Mouse (Mus musculus) liver, embryonic 15.5 days (tissue): Measurements from ENCODE around the gene Kcnk4. TPM values are rescaled to one million over a fixed set of nuclear protein-coding genes. Genes with fewer than 3 reads are reported as not detected.
A peak's percentile ranks its signal among the peaks of the same experiment; 100 is the strongest.

Experiments
- ATAC-seq: fragments of 200-750 bp; cut with Nextera tagmentation; 2 replicates; pipeline ENCODE4 v1.8.0; 2017; ENCODE audit warnings: moderate number of reproducible peaks, mild to moderate bottlenecking, moderate library complexity; ENCODE audit not compliant: insufficient read depth
- H3K27ac ChIP-seq: fragments of 300-500 bp; sonication (generic); replicated peaks from 2 replicates; pipeline ENCODE4 v1.5.1; 2015; ENCODE audit warnings: mild to moderate bottlenecking, inconsistent platforms
- H3K27me3 ChIP-seq: fragments of 300-500 bp; sonication (generic); 2 replicates; pipeline ENCODE4 v1.6.1; 2015; ENCODE audit warnings: mild to moderate bottlenecking, inconsistent platforms
- H3K36me3 ChIP-seq: fragments of 300-500 bp; sonication (generic); replicated peaks from 2 replicates; pipeline ENCODE4 v1.6.1; 2015; ENCODE audit warnings: moderate library complexity, mild to moderate bottlenecking, inconsistent platforms
- H3K4me1 ChIP-seq: fragments of 300-500 bp; sonication (generic); replicated peaks from 2 replicates; pipeline ENCODE4 v1.6.1; 2015; ENCODE audit warnings: inconsistent platforms
- H3K4me2 ChIP-seq: fragments of 300-500 bp; sonication (generic); 2 replicates; pipeline ENCODE4 v1.6.1; 2015; ENCODE audit warnings: moderate library complexity, mild to moderate bottlenecking, inconsistent platforms
- H3K4me3 ChIP-seq: fragments of 300-500 bp; sonication (generic); replicated peaks from 2 replicates; pipeline ENCODE4 v1.5.1; 2015; ENCODE audit warnings: mild to moderate bottlenecking, inconsistent platforms
- H3K9ac ChIP-seq: fragments of 300-500 bp; sonication (generic); 2 replicates; pipeline ENCODE4 v1.6.1; 2015; ENCODE audit warnings: moderate library complexity, mild to moderate bottlenecking, inconsistent platforms
- H3K9me3 ChIP-seq: fragments of 300-500 bp; sonication (generic); replicated peaks from 2 replicates; pipeline ENCODE4 v1.6.1; 2016; ENCODE audit warnings: inconsistent platforms
- WGBS: fragments of 180-500 bp; shearing (Covaris S2); methylation state at CpG from one replicate; pipeline ENCODE4 v1.1.7; 2015; ENCODE audit warnings: mixed read lengths; ENCODE audit not compliant: insufficient replicate concordance; 5-methylcytosine and 5-hydroxymethylcytosine counted together
- polyA plus RNA-seq: library from polyadenylated mRNA; unstranded; fragments of >200 nt; fragmentation: Nextera tagmentation; extraction: Ambion mirVana; gene quantifications from 2 replicates; pipeline ENCODE4 v1.2.1, GENCODE M21; 2015

Kcnk4 gene
- polyA plus RNA-seq, 1 experiment from 2014 or later, result 0.08 TPM

DNA sequence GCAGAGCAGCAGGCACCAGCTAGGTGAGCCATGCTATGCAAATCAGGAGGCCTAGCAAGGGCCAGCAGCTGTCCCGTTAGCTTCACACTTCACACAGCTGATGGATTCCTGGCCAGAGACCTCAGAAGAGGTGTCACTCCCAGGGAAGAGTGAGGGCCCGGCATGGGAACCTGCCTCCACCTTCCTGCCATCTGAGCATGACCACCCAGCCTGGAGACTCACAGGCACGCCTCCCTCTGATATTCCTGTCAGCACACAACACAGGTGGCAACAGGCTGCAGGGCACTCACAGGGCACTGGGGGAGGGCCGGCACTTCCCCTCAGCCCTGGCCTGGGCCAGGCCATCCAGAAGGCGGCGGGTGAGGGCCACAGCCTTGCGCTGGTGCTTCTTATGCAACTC is 21.1 kb upstream of the Kcnk4 start:
- Histone ChIP-seq H3K4me1 (peaks cover 35% of the 10 kb centered on the region), H3K4me3 (no peak overlapping the region), H3K9ac (no peak overlapping the region), H3K36me3 (peaks cover 33% of the 10 kb centered on the region), H3K9me3 (no peaks in the 10 kb centered on the region), H3K4me2 (no peak overlapping the region), H3K27ac (no peak overlapping the region), H3K27me3 (no peaks in the 10 kb centered on the region)
- WGBS, result 67% methylated on average over 7 of the region's 7 CpGs
- no peak for ATAC-seq

DNA sequence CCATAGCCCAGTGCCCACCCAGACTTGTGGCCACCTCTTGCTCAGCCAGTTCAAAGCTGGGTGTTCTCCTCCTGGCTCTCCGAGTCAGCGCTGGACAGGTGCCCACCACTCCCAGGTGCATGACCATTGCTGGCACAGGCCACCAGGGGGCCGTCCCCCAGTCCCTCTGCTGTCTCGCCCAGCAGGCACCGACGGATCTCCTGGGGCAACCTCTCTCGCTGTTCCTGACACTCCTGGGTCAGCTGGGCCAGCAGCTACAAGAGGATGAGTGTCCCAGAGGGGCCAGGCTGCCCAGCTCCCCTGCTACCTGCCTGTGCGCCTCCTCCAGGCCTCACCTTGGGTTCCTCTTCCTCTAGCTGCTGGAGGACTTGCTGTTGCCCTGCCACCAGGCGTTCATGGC is 19.7 kb upstream of the Kcnk4 start:
- H3K36me3 ChIP-seq, result peaks cover 33% of the 10 kb centered on the region
- H3K4me2 ChIP-seq, result no peak overlapping the region
- no peaks in the 10 kb centered on the region for H3K27me3 ChIP-seq
- WGBS, result 69% methylated on average over 9 of the region's 9 CpGs
- no peak overlapping the region for H3K27ac ChIP-seq
- H3K4me3 ChIP-seq, result no peak overlapping the region
- H3K9me3 ChIP-seq, result no peaks in the 10 kb centered on the region
- H3K4me1 ChIP-seq, result peaks cover 49% of the 10 kb centered on the region
- no peak overlapping the region for H3K9ac ChIP-seq
- ATAC-seq, result no peak

DNA sequence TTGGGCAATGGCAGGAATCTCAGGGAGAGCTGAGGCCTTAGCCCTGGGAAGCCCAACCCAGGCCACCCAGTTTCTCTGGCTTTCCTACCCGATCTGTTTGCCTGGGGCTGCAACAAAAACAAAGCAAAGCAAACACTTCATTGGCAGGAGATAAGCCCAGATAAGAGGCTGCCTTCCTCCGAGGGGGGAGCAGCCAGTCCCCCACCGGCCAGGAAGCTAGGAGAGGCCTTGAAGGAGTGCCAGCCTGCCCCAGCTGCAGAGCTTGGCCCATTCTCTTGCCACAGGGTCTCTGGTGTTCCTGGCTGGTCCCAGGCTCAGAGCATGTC is 18.4 kb upstream of the Kcnk4 start:
- H3K4me2 ChIP-seq, result peak overlapping the region; percentile 98
- no peaks in the 10 kb centered on the region for H3K27me3 ChIP-seq
- H3K9me3 ChIP-seq, result no peaks in the 10 kb centered on the region
- peak overlapping the region; percentile 91 for H3K27ac ChIP-seq
- peak overlapping the region; percentile 73; the same call in 1 of the 2 replicates for H3K9ac ChIP-seq
- peaks cover 55% of the 10 kb centered on the region for H3K4me1 ChIP-seq
- H3K4me3 ChIP-seq, result peak overlapping the region; percentile 79
- H3K36me3 ChIP-seq, result peaks cover 24% of the 10 kb centered on the region
- 3% methylated on average over 3 of the region's 3 CpGs for WGBS
- no peak for ATAC-seq

DNA sequence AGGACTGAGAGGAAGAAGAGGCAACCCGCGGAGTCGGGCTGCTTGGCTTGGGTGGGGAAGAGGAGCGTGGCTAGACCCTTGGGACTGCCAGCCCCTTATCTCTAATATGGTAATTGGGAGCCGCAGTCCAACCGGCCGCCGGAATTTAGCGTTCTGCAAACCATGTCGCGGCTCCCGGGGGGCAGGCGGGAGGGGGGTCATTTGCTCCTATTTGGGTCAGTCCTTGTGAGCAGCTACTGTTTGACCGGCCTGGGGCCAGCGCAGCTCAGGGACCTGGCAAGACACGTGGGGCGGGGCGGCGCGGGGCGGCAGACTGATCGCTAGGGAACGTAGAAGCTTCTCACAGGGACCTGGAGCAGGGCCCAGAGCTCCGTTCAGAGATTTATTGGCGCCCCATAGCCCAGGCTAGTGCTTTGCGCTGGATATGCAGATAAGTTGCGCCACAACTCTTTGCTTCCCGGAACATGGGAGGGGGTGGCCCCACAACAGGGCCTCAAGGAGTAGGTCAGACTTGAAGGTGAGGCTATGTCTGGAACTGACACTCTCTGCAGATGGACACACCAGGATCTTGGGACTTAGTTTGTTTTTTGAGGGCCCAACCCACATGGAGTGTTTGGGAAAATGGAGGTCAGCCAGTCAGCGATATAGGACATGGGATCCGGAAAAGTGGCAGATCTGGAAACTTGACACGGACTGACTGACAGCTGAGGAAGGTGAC is 17.8 kb upstream of the Kcnk4 start:
- H3K36me3 ChIP-seq, result peaks cover 19% of the 10 kb centered on the region
- peak overlapping the region; percentile 98 for H3K4me2 ChIP-seq
- peaks cover 56% of the 10 kb centered on the region for H3K4me1 ChIP-seq
- peak overlapping the region; percentile 91 for H3K27ac ChIP-seq
- peak; percentile 31 for ATAC-seq
- H3K9ac ChIP-seq, result peak overlapping the region; percentile 73
- WGBS, result 1% methylated on average over 31 of the region's 31 CpGs
- no peaks in the 10 kb centered on the region for H3K27me3 ChIP-seq
- no peaks in the 10 kb centered on the region for H3K9me3 ChIP-seq
- peak overlapping the region; percentile 79 for H3K4me3 ChIP-seq

DNA sequence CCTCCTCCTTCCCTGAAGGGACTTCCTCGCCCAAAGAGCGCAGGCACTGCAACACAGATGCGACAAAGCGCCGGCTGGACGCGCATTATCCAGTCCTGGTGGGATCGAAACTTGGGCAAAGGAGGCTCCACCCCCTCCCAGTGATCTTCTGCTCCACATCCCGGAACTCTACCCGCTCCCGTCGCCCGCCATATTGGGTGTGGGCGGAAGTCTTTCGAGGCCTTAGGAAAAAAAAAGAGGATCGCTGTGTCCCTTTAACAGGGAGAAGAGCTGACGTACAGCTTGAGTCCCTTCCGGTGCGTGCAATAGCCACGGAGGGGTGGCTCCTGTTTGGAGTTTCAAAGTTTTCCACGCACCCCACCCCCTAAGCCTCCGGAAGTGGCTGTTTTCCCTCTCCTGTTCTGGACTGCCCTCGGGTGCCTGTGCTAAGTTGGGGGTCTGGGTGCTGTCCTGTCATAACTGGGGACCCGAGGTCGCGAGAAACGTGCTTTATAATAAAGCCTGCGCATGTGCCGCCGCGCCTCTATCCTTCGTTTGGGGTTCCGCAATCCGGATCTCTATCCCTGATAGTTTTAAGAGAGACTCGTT is 17.2 kb upstream of the Kcnk4 start:
- Histone ChIP-seq H3K36me3 (peaks cover 17% of the 10 kb centered on the region), H3K4me1 (peaks cover 57% of the 10 kb centered on the region), H3K27ac (peak overlapping the region; percentile 91), H3K27me3 (no peaks in the 10 kb centered on the region), H3K9ac (peak overlapping the region; percentile 73), H3K4me3 (peak overlapping the region; percentile 79), H3K9me3 (no peaks in the 10 kb centered on the region), H3K4me2 (peak overlapping the region; percentile 98)
- under 1% methylated on average over 35 of the region's 35 CpGs for WGBS
- peak; percentile 70 for ATAC-seq

DNA sequence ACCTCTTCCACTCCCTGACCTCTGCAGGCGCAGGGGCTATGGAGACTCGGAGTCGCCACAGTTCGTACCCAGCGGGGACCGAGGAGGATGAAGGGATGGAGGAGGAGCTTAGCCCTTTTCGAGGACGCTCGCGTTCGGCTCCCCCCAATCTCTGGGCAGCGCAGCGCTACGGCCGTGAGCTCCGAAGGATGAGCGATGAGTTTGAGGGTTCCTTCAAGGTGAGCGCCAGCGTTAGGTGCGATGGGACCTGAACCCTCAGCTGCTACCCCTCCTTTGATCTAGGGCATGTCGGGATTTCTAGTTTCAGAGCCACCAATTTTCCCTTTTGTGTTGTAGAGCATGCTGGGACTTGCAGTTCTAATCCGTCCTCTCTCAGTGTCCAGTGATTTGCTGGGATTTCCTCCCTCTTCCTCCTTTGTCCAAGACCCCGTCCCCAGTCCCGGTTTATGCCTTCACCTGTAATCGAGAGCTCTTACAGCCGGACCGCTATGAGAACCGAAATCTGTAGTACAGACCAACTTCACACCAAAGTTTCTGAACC is 16.4 kb upstream of the Kcnk4 start:
- Histone ChIP-seq H3K4me3 (peak overlapping the region; percentile 79), H3K27ac (peak overlapping the region; percentile 91), H3K27me3 (no peaks in the 10 kb centered on the region), H3K4me2 (peak overlapping the region; percentile 98), H3K36me3 (peaks cover 14% of the 10 kb centered on the region), H3K9ac (peak overlapping the region; percentile 73), H3K9me3 (no peaks in the 10 kb centered on the region), H3K4me1 (peaks cover 57% of the 10 kb centered on the region)
- under 1% methylated on average over 28 of the region's 28 CpGs for WGBS
- peak; percentile 16 for ATAC-seq

DNA sequence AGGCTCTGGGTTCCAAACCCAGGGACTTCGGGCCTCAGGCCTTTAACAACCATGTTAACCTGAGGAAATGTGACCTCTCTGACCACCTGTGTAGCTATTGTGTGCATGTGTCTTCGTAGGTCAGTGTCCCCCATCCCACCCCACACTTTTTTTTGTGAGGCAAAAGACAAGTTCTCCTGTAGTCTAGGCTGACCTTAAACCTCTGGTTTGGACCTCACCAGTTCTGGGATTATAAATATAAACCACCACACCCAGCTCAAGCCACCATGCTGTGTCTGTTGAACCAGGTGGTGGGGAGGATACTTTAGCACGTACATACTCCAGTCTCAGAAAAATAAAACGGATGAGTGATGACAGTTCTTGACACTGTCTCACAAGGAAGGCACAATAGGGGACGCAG is 15.6 kb upstream of the Kcnk4 start:
- H3K27me3 ChIP-seq, result no peaks in the 10 kb centered on the region
- H3K9me3 ChIP-seq, result no peaks in the 10 kb centered on the region
- peaks cover 7% of the 10 kb centered on the region; the same call in 1 of the 2 replicates for H3K36me3 ChIP-seq
- no peak overlapping the region for H3K9ac ChIP-seq
- H3K4me1 ChIP-seq, result peaks cover 57% of the 10 kb centered on the region
- no peak for ATAC-seq
- H3K4me3 ChIP-seq, result no peak overlapping the region
- 52% methylated on average over 5 of the region's 5 CpGs for WGBS
- H3K27ac ChIP-seq, result no peak overlapping the region
- H3K4me2 ChIP-seq, result peak overlapping the region; percentile 98

DNA sequence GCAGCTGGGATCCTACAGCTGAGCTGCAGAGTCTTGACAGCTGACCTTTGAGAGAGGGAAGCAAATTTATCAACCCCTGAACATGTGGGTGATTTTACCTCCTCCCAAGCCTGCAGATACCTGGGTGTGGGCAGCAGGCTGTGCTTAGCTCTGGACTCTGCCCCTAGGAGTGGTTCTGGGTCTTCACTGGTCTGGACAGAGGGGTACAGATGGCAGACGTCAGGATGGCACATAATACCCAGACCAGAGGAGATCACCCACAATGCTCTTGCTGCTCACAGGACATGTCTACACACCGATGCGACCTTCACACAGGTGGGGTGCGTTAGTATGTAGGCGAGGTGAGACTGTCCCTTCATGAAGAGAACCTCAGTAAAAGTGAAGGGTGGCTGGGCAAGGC is 15.2 kb upstream of the Kcnk4 start:
- 80% methylated on average over 5 of the region's 5 CpGs for WGBS
- Histone ChIP-seq H3K9ac (no peak overlapping the region), H3K27me3 (no peaks in the 10 kb centered on the region), H3K4me2 (no peak overlapping the region; the same call in 1 of the 2 replicates), H3K4me1 (peaks cover 57% of the 10 kb centered on the region), H3K36me3 (peaks cover 3% of the 10 kb centered on the region; the same call in 1 of the 2 replicates), H3K4me3 (no peak overlapping the region), H3K27ac (no peak overlapping the region), H3K9me3 (no peaks in the 10 kb centered on the region)
- no peak for ATAC-seq

DNA sequence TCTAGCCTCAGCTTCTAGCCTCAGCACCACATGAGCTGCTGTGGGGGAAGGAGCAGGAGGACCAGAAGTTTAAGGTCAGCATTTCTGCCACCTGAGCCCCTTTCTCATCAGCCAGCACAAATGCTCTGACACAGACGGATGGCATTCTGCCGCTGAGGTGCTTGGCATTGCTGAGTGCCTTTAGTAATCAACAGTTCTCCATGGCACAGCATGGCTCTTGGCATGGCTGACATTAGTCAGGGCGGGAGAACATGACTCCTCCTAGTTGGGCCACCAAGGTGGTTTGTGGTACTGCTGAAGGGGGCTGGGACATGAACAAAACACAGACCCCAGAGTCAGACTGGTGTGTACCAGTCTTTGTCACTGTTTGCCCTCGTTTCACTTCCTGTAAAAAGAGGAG is 13.9 kb upstream of the Kcnk4 start:
- no peaks in the 10 kb centered on the region for H3K9me3 ChIP-seq
- no peaks in the 10 kb centered on the region for H3K36me3 ChIP-seq
- no peaks in the 10 kb centered on the region for H3K27me3 ChIP-seq
- no peak overlapping the region for H3K4me2 ChIP-seq
- no peak for ATAC-seq
- no peak overlapping the region for H3K27ac ChIP-seq
- 62% methylated on average over 4 of the region's 4 CpGs for WGBS
- peaks cover 54% of the 10 kb centered on the region for H3K4me1 ChIP-seq
- no peak overlapping the region for H3K9ac ChIP-seq
- no peak overlapping the region for H3K4me3 ChIP-seq

DNA sequence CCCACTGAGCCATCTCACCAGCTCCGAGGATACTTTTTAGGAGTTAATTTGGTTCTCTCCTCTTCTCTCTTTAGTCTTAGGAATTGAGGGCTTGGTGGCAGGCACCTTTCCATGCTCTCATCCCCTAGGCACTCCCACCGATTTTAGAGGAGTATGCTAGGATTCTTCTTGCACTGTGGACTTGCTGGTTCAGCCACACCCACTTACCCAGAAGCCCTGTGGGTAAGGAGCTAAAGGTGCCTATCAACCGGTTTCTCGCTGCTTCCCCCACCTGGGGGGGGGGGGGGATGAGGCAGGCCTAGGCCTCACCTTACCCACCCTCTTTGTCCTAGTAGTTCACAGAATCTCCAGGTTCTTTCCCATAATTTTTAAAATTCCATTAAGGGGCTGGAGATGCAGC is 13.4 kb upstream of the Kcnk4 start:
- no peak overlapping the region for H3K4me3 ChIP-seq
- no peak overlapping the region for H3K4me2 ChIP-seq
- WGBS, result 61% methylated on average over 4 of the region's 4 CpGs
- peaks cover 54% of the 10 kb centered on the region for H3K4me1 ChIP-seq
- no peak overlapping the region for H3K27ac ChIP-seq
- H3K27me3 ChIP-seq, result no peaks in the 10 kb centered on the region
- H3K9me3 ChIP-seq, result no peaks in the 10 kb centered on the region
- no peak overlapping the region for H3K9ac ChIP-seq
- no peak for ATAC-seq
- no peaks in the 10 kb centered on the region for H3K36me3 ChIP-seq

DNA sequence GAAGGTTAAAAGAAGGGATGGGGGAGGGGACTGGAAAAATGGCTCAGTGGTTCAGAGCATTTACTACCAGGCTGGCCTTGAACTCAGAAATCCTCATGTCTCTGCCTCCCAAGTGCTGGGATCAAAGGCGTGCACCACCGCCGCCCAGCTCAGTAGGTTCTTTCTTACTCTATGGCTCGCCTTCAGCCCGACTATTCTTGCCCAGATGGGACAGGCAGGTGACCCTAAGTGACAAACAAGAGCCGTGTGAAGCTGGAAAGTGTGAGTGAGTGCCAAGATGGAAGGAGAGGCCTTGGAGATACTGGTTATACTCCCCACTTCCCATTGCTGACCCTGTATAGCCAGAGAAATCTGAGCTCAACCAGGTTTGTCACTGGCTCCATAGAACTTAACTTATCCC is 9.4 kb upstream of the Kcnk4 start:
- no peak for ATAC-seq
- Histone ChIP-seq H3K27ac (no peak overlapping the region), H3K4me1 (peaks cover 37% of the 10 kb centered on the region), H3K9me3 (no peaks in the 10 kb centered on the region), H3K9ac (no peak overlapping the region), H3K4me2 (no peak overlapping the region), H3K36me3 (no peaks in the 10 kb centered on the region), H3K27me3 (no peaks in the 10 kb centered on the region), H3K4me3 (no peak overlapping the region)
- WGBS, result 91% methylated on average over 6 of the region's 6 CpGs
